In genomic region chr11:119952429-119953224, GRCm38 (mm10) we compare ENCODE assay signal across 8 mouse cellular contexts. TPM values are rescaled to one million over a fixed set of nuclear protein-coding genes. Genes with fewer than 3 reads are reported as not detected.
DNase-seq lines count a peak whose midpoint lies in the region; ATAC-seq and TF ChIP-seq lines count a peak whose summit lies in the region.

No protein-coding gene starts in this region.

- TF ChIP-seq EP300 in liver, postnatal 0 days (IDR thresholded peaks at IDR 0.05; ENCODE audit: low read depth) = no peak

- no peak for TF ChIP-seq CTCF in liver, postnatal 0 days (IDR thresholded peaks at IDR 0.05; ENCODE audit: low read depth)

- peaks cover 72% of the 10 kb centered on the region for H3K4me1 ChIP-seq in liver, postnatal 0 days (ENCODE audit: insufficient read depth)
- peaks cover 27% of the 10 kb centered on the region for H3K4me1 ChIP-seq in liver, embryonic 11.5 days (replicated peaks; ENCODE audit: control insufficient read depth, insufficient read depth, low read length)
- peaks cover 9% of the 10 kb centered on the region for H3K4me1 ChIP-seq in embryonic facial prominence, embryonic 14.5 days (ENCODE audit: control insufficient read depth, insufficient read depth, low read length)

- ATAC-seq in liver, postnatal 0 days = no peak
- ATAC-seq in liver, embryonic 11.5 days (replicated peaks; ENCODE audit: low FRiP score) = no peak
- ATAC-seq in embryonic facial prominence, embryonic 14.5 days (ENCODE audit: low read depth) = no peak

- no peaks in the 10 kb centered on the region for H3K36me3 ChIP-seq in liver, postnatal 0 days (replicated peaks; ENCODE audit: insufficient read depth, low read length)
- 0 out of 2 replicates have a peak, but pooled peaks cover 2% of the 10 kb centered on the region for H3K36me3 ChIP-seq in liver, embryonic 11.5 days (ENCODE audit: control insufficient read depth, insufficient read depth, low read length)
- H3K36me3 ChIP-seq in embryonic facial prominence, embryonic 14.5 days (ENCODE audit: control insufficient read depth, insufficient read depth, low read length) = no peaks in the 10 kb centered on the region

- no peak for DNase-seq in liver, postnatal 0 days
- no peak for DNase-seq in liver, embryonic 11.5 days (ENCODE audit: low spot score)
- peak; percentile 84 for DNase-seq in embryonic facial prominence, embryonic 14.5 days (ENCODE audit: low spot score)
- DNase-seq in kidney, adult 8-10 months = peak; percentile 66 to 73
- DNase-seq in skeletal muscle tissue, adult 2 months (ENCODE audit: low read depth, low spot score) = peak; percentile 47
- DNase-seq in right cerebral cortex, postnatal 25 days = no peak
- DNase-seq in frontal cortex, postnatal 36 days (ENCODE audit: low spot score in 2 of 2) = no peak
- DNase-seq in spleen, adult 18-20 months = no peak

- no peaks in the 10 kb centered on the region for H3K9me3 ChIP-seq in liver, postnatal 0 days (ENCODE audit: low read length)
- no peaks in the 10 kb centered on the region for H3K9me3 ChIP-seq in liver, embryonic 11.5 days (ENCODE audit: control insufficient read depth, low read length)
- H3K9me3 ChIP-seq in embryonic facial prominence, embryonic 14.5 days (ENCODE audit: control insufficient read depth, low read length) = no peaks in the 10 kb centered on the region

- no peak overlapping the region for H3K9ac ChIP-seq in liver, postnatal 0 days (replicated peaks)
- H3K9ac ChIP-seq in liver, embryonic 11.5 days (ENCODE audit: low read depth, low read length) = no peak overlapping the region
- no peak overlapping the region for H3K9ac ChIP-seq in embryonic facial prominence, embryonic 14.5 days (ENCODE audit: low read depth, low read length)

- no peaks in the 10 kb centered on the region for H3K27me3 ChIP-seq in liver, postnatal 0 days (ENCODE audit: insufficient read depth, low read length)
- H3K27me3 ChIP-seq in liver, embryonic 11.5 days (replicated peaks; ENCODE audit: control insufficient read depth, insufficient read depth, low read length) = no peaks in the 10 kb centered on the region
- no peaks in the 10 kb centered on the region for H3K27me3 ChIP-seq in embryonic facial prominence, embryonic 14.5 days (replicated peaks; ENCODE audit: control insufficient read depth, insufficient read depth, low read length)

- H3K4me3 ChIP-seq in liver, postnatal 0 days (ENCODE audit: low read depth, low read length) = no peak overlapping the region
- no peak overlapping the region for H3K4me3 ChIP-seq in liver, embryonic 11.5 days (ENCODE audit: low read depth, low read length)
- no peak overlapping the region for H3K4me3 ChIP-seq in embryonic facial prominence, embryonic 14.5 days (ENCODE audit: low read depth, low read length)

- H3K27ac ChIP-seq in liver, postnatal 0 days (ENCODE audit: low read depth) = peak overlapping the region; percentile 39
- H3K27ac ChIP-seq in liver, embryonic 11.5 days (ENCODE audit: low read depth, low read length) = no peak overlapping the region
- H3K27ac ChIP-seq in embryonic facial prominence, embryonic 14.5 days (replicated peaks; ENCODE audit: low read depth, low read length) = peak overlapping the region; percentile 46

- no peak overlapping the region for H3K4me2 ChIP-seq in liver, postnatal 0 days (ENCODE audit: low read depth, low read length)
- H3K4me2 ChIP-seq in liver, embryonic 11.5 days = no peak overlapping the region
- H3K4me2 ChIP-seq in embryonic facial prominence, embryonic 14.5 days (ENCODE audit: low read depth, low read length) = no peak overlapping the region

- 54% methylated on average over 5 of the region's 5 CpGs for WGBS in liver, postnatal 0 days (ENCODE audit: insufficient replicate concordance)
- 52% methylated on average over 5 of the region's 5 CpGs for WGBS in liver, embryonic 11.5 days
- WGBS in embryonic facial prominence, embryonic 14.5 days = 54% methylated on average over 5 of the region's 5 CpGs

RNA-seq across cellular contexts. Expression of gene Baiap2, which starts 10.1 kb away (rescaled TPM):
- polyA plus RNA-seq in liver, postnatal 0 days (2015; fragmentation: Nextera tagmentation; extraction: Ambion mirVana) = 20.8 and 21.3 TPM in 2 replicates
- polyA plus RNA-seq in liver, embryonic 11.5 days (2014; fragmentation: Nextera tagmentation; extraction: Ambion mirVana) = 9.7 and 10.2 TPM in 2 replicates
- 22.1 and 26.5 TPM in 2 replicates for polyA plus RNA-seq in embryonic facial prominence, embryonic 14.5 days (2014; fragmentation: Nextera tagmentation; extraction: Ambion mirVana)

RNA-seq across cellular contexts. Expression of gene Chmp6, which starts 39.4 kb away (rescaled TPM):
- 28.0 and 30.5 TPM in 2 replicates for polyA plus RNA-seq in liver, postnatal 0 days (2015; fragmentation: Nextera tagmentation; extraction: Ambion mirVana)
- polyA plus RNA-seq in liver, embryonic 11.5 days (2014; fragmentation: Nextera tagmentation; extraction: Ambion mirVana) = 70.1 and 77.2 TPM in 2 replicates
- polyA plus RNA-seq in embryonic facial prominence, embryonic 14.5 days (2014; fragmentation: Nextera tagmentation; extraction: Ambion mirVana) = 77.9 and 89.3 TPM in 2 replicates

Comparison
In these comparisons a context has a peak if more than half of its experiments do, and no peak if none do; other contexts are left out.
1. DNase-seq: peak in embryonic facial prominence, embryonic 14.5 days (single experiment), kidney, adult 8-10 months (2 of 2) and skeletal muscle tissue, adult 2 months (single experiment); none in liver, postnatal 0 days (single experiment), liver, embryonic 11.5 days (single experiment), right cerebral cortex, postnatal 25 days (single experiment), frontal cortex, postnatal 36 days (0 of 2) and spleen, adult 18-20 months (0 of 2).